Mouse (Mus musculus) bone marrow macrophage, adult 2 months (primary cell): ENCODE results near the gene Iqcf3. TPM values are rescaled to one million over a fixed set of nuclear protein-coding genes. Genes with fewer than 3 reads are reported as not detected.
A peak's percentile ranks its signal among the peaks of the same experiment; 100 is the strongest.

ENCODE experiments used
- H3K27ac ChIP-seq: 2 replicates; pipeline ENCODE4 v1.5.1; 2012; ENCODE audit warnings: low read depth, low read length; ENCODE audit not compliant: insufficient read depth
- H3K4me1 ChIP-seq: 2 replicates; pipeline ENCODE4 v1.6.1; 2012; ENCODE audit warnings: low read length; ENCODE audit not compliant: control insufficient read depth, insufficient read depth
- H3K4me3 ChIP-seq: 2 replicates; pipeline ENCODE4 v1.5.1; 2012; ENCODE audit warnings: mild to moderate bottlenecking, low read length, moderate library complexity; ENCODE audit not compliant: insufficient read depth
- CTCF ChIP-seq: IDR thresholded peaks from 2 replicates; pipeline ENCODE4 v1.5.1; 2012; ENCODE audit warnings: low read depth, mild to moderate bottlenecking, low read length, moderate library complexity
- POLR2A ChIP-seq: IDR thresholded peaks from 2 replicates; pipeline ENCODE4 v1.6.1; 2012; ENCODE audit warnings: mild to moderate bottlenecking, low read depth, low read length, borderline replicate concordance
- polyA plus RNA-seq: library from polyadenylated mRNA; stranded (reverse); fragments of >200 nt; gene quantifications from 2 replicates; pipeline ENCODE4 v1.2.4, GENCODE M21; 2012; ENCODE audit not compliant: missing spikeins, insufficient read depth, insufficient read length

Iqcf3 gene
- polyA plus RNA-seq, 1 experiment = 0.64 TPM

GRCm38 (mm10) chr9:106572186-106572585, 10.8 kb upstream of the Iqcf3 start:
- Histone ChIP-seq H3K4me1 (peaks cover 13% of the 10 kb centered on the region), H3K27ac (no peak overlapping the region), H3K4me3 (no peak overlapping the region)
- TF ChIP-seq POLR2A (no peak), CTCF (no peak)

DNA sequence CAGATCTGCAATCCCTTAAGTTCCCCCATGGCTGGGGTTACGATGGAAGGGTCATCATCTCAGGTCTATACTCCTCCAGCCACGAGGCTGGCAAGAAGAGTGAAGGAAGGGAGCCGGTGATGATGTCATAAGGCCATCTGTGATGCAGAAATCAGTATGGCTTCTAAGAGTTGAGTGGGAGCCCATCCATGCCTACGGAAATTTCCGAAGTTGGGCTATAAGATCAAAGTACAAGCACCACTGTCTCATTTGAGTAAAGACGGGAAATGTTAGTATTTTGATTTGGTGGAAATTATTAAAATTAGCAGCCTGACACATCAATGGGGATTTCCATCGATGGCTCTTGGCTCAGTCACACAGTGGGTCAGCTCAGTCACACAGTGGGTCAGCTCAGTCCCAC, 9.5 kb upstream of the Iqcf3 start, which contains the start of gene Iqcf4:
TSS of gene Iqcf4 (minus strand) at position 101 of the 400 bp plus-strand sequence.
- Histone ChIP-seq H3K4me3 (no peak within 1 kb of the TSS), H3K27ac (no peak within 1 kb of the TSS), H3K4me1 (peaks cover 16% of the 10 kb centered on the region)
- no peak for TF ChIP-seq POLR2A
- TF ChIP-seq CTCF = no peak

GRCm38 (mm10) chr9:106566437-106566836, 5.0 kb upstream of the Iqcf3 start:
- TF ChIP-seq POLR2A = no peak
- peaks cover 7% of the 10 kb centered on the region; the same call in 1 of the 2 replicates for H3K4me1 ChIP-seq
- H3K27ac ChIP-seq = no peak overlapping the region
- H3K4me3 ChIP-seq = no peak overlapping the region

GRCm38 (mm10) chr9:106564025-106564424, 2.6 kb upstream of the Iqcf3 start:
- TF ChIP-seq POLR2A (no peak), CTCF (no peak)
- H3K27ac ChIP-seq = no peak overlapping the region
- no peak overlapping the region for H3K4me3 ChIP-seq
- 0 out of 2 replicates have a peak, but pooled peaks cover 3% of the 10 kb centered on the region for H3K4me1 ChIP-seq

DNA sequence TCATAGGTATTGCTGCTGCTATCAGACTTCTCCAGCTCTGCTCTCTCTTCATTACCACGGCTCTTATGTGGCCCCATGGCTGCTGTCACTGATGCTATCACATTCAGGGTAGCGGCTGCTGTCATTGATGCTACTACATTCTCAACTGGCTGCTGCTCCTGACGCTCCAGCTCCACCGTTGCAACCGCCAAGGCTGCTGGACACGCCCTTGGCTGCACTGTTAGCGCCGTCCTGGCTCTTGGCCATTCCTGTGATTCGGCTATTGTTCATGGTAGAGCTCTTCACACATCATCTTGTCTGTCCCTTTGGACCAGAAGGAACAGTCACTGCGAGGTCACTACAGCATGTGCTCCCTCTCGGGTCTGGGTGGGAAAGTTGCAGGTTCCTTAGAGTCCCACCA, 860 bp upstream of the Iqcf3 start:
- no peak for TF ChIP-seq CTCF
- no peak for TF ChIP-seq POLR2A

GRCm38 (mm10) chr9:106534975-106535374, 26.5 kb downstream of the Iqcf3 start:
- H3K27ac ChIP-seq = no peak overlapping the region
- H3K4me1 ChIP-seq = peaks cover 5% of the 10 kb centered on the region
- TF ChIP-seq POLR2A (no peak), CTCF (no peak)
- no peak overlapping the region for H3K4me3 ChIP-seq

More for the DNA sequence above, 860 bp upstream of the Iqcf3 start:
- 0 out of 2 replicates have a peak, but pooled peaks cover 3% of the 10 kb centered on the region for H3K4me1 ChIP-seq
- H3K4me3 ChIP-seq = no peak overlapping the region
- H3K27ac ChIP-seq = no peak overlapping the region

DNA sequence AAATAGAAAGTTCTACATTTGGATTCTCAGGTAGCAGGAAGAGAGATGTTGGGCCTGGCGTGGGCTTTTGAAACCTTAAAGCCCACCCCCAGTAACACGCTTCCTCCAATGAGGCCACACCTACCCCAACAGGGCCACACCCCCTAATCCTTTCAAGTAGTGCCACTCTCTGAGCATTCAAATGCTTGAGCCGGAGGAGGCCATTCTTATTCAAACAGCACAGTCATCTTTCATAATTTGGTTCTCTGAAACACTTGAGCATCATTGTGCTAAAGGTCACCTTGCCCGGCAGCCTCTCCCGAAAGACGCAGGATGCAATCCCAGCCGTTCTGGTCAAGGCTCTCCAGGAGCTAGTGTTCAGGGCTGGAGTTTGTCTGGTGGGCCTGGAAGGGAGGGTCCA, 27.1 kb downstream of the Iqcf3 start:
- Histone ChIP-seq H3K4me3 (no peak overlapping the region), H3K4me1 (peaks cover 5% of the 10 kb centered on the region), H3K27ac (no peak overlapping the region)
- TF ChIP-seq POLR2A (no peak), CTCF (no peak)

GRCm38 (mm10) chr9:106531833-106532232, 29.6 kb downstream of the Iqcf3 start:
- TF ChIP-seq CTCF (peak; percentile 98), POLR2A (no peak)
- Histone ChIP-seq H3K4me1 (peaks cover 5% of the 10 kb centered on the region), H3K4me3 (no peak overlapping the region), H3K27ac (no peak overlapping the region)

DNA sequence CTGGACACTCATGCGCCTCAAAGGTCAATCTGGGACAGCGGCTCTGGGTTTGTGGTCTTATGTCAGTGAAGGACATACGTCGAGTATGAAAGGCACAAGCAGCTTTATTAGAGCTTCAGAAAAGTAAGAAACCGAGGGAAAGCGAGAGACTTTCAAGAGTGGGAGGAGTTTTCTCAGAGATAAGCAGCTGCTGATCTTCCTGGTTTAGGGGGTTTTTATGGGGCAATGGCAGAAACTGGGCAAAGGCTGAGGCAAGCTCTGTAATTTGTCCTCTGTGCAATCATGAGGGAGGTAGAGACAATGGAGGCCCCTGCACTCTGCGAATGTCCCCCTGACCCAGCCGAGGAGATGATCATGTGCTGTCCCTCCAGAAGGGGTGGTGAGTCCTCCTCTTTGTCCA, 41.5 kb downstream of the Iqcf3 start:
- Histone ChIP-seq H3K4me1 (no peaks in the 10 kb centered on the region), H3K4me3 (no peak overlapping the region), H3K27ac (no peak overlapping the region)
- TF ChIP-seq POLR2A (no peak), CTCF (no peak)

- H3K27ac ChIP-seq = no peak overlapping the region
- TF ChIP-seq POLR2A = no peak
These were observed 42.0 kb downstream of the Iqcf3 start for GRCm38 (mm10) chr9:106519433-106519832.

DNA sequence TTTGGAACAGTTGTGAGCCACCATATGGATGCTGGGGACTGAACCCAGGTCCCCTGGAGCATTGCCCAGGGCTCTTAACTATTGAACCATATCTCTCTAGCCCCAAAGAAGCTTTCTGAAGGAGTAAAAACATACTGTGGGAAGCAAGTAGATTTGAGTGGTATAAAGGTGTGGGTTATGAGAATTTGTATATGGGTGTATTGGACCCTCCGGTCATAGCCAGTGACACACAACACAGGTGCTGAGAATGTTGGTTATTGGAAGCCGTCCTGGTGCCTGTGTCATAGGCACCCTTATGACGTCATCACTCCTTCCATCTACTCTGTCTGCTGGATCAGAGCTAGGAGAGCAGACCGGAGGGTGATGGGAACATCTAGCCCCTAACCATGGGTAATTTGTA, 47.2 kb downstream of the Iqcf3 start, which contains the start of gene Iqcf5:
TSS of gene Iqcf5 (plus strand) at position 301 of the 400 bp plus-strand sequence.
- TF ChIP-seq CTCF = no peak
- no peak for TF ChIP-seq POLR2A
- H3K4me3 ChIP-seq = no peak within 1 kb of the TSS
- peaks cover 5% of the 10 kb centered on the region for H3K4me1 ChIP-seq
- H3K27ac ChIP-seq = no peak within 1 kb of the TSS

More at GRCm38 (mm10) chr9:106519433-106519832, 42.0 kb downstream of the Iqcf3 start:
- no peaks in the 10 kb centered on the region for H3K4me1 ChIP-seq
- H3K4me3 ChIP-seq = no peak overlapping the region
